Mouse (Mus musculus): ENCODE measurements around the gene Krtap4-6. TPM values are rescaled to one million over a fixed set of nuclear protein-coding genes. Genes with fewer than 3 reads are reported as not detected.
"Not testable (repeated sequence)": the region's sequence is repeated elsewhere in the genome, so short reads cannot be mapped to it uniquely, and the experiment has no call there.

Krtap4-6 gene
- total RNA-seq (2014; rRNA removed): not detected in 2 replicates
- not detected in 2 replicates for polyA plus RNA-seq (2015; fragmentation: Nextera tagmentation; extraction: Ambion mirVana)

GRCm38 (mm10) chr11:99665860-99666259 is at the start of gene Krtap4-6:
Gene Krtap4-6, minus strand, starts transcription at chr11:99665960.
- no peak for TF ChIP-seq CTCF (IDR thresholded peaks at IDR 0.05; ENCODE audit: low read depth)
- DNase-seq (ENCODE audit: low spot score) (no peak), ATAC-seq (no peak)
- Histone ChIP-seq H3K9me3 (ENCODE audit: low read length) (no peaks in the 10 kb centered on the region), H3K4me2 (ENCODE audit: low read depth, low read length) (no peak within 1 kb of the TSS), H3K9ac (replicated peaks; ENCODE audit: low read length) (no peak within 1 kb of the TSS), H3K36me3 (ENCODE audit: insufficient read depth, low read length) (no peaks in the 10 kb centered on the region), H3K27me3 (ENCODE audit: insufficient read depth, low read length) (no peaks in the 10 kb centered on the region), H3K27ac (no peak within 1 kb of the TSS), H3K4me1 (ENCODE audit: insufficient read depth, low read length) (no peaks in the 10 kb centered on the region), H3K4me3 (ENCODE audit: low read length) (no peak within 1 kb of the TSS)

GRCm38 (mm10) chr11:99690463-99690862 is 24.7 kb upstream of the Krtap4-6 start, which contains the start of gene Gm14190:
Gene Gm14190, minus strand, starts transcription at chr11:99690740.
- DNase-seq (ENCODE audit: low spot score): no peak
- no peaks in the 10 kb centered on the region for H3K9me3 ChIP-seq (ENCODE audit: low read length)
- no peak within 1 kb of the TSS for H3K4me3 ChIP-seq (ENCODE audit: low read length)
- no peaks in the 10 kb centered on the region for H3K4me1 ChIP-seq (ENCODE audit: insufficient read depth, low read length)
- H3K36me3 ChIP-seq (ENCODE audit: insufficient read depth, low read length): no peaks in the 10 kb centered on the region
- TF ChIP-seq CTCF (IDR thresholded peaks at IDR 0.05; ENCODE audit: low read depth): no peak
- no peak for ATAC-seq
- H3K4me2 ChIP-seq (ENCODE audit: low read depth, low read length): no peak within 1 kb of the TSS
- WGBS: 93% methylated on average over 1 of the region's 1 CpGs
- no peaks in the 10 kb centered on the region for H3K27me3 ChIP-seq (ENCODE audit: insufficient read depth, low read length)
- H3K9ac ChIP-seq (replicated peaks; ENCODE audit: low read length): no peak within 1 kb of the TSS
- H3K27ac ChIP-seq: no peak within 1 kb of the TSS

GRCm38 (mm10) chr11:99685235-99685634 is 19.5 kb upstream of the Krtap4-6 start:
- not testable (repeated sequence) for H3K9ac ChIP-seq (replicated peaks; ENCODE audit: low read length); DNase-seq (ENCODE audit: low spot score); H3K27ac ChIP-seq; H3K4me3 ChIP-seq (ENCODE audit: low read length); H3K36me3 ChIP-seq (ENCODE audit: insufficient read depth, low read length); H3K4me2 ChIP-seq (ENCODE audit: low read depth, low read length); H3K4me1 ChIP-seq (ENCODE audit: insufficient read depth, low read length); ATAC-seq; H3K9me3 ChIP-seq (ENCODE audit: low read length); H3K27me3 ChIP-seq (ENCODE audit: insufficient read depth, low read length)
- WGBS: 57% methylated on average over 1 of the region's 1 CpGs

- H3K27me3 ChIP-seq (ENCODE audit: insufficient read depth, low read length): no peaks in the 10 kb centered on the region
- ATAC-seq: no peak
- H3K9me3 ChIP-seq (ENCODE audit: low read length): no peaks in the 10 kb centered on the region
- no peaks in the 10 kb centered on the region for H3K4me1 ChIP-seq (ENCODE audit: insufficient read depth, low read length)
- H3K27ac ChIP-seq: no peak overlapping the region
- no peak for DNase-seq (ENCODE audit: low spot score)
- TF ChIP-seq CTCF (IDR thresholded peaks at IDR 0.05; ENCODE audit: low read depth): no peak
- 80% methylated on average over 2 of the region's 2 CpGs for WGBS
- no peaks in the 10 kb centered on the region for H3K36me3 ChIP-seq (ENCODE audit: insufficient read depth, low read length)
- no peak overlapping the region for H3K4me3 ChIP-seq (ENCODE audit: low read length)
- H3K9ac ChIP-seq (replicated peaks; ENCODE audit: low read length): no peak overlapping the region
- no peak overlapping the region for H3K4me2 ChIP-seq (ENCODE audit: low read depth, low read length)
Observed at GRCm38 (mm10) chr11:99683481-99683880, 17.7 kb upstream of the Krtap4-6 start.

- no peak for TF ChIP-seq CTCF (IDR thresholded peaks at IDR 0.05; ENCODE audit: low read depth)
- no peaks in the 10 kb centered on the region for H3K27me3 ChIP-seq (ENCODE audit: insufficient read depth, low read length)
- no peak for ATAC-seq
- no peak for DNase-seq (ENCODE audit: low spot score)
- H3K9me3 ChIP-seq (ENCODE audit: low read length): no peaks in the 10 kb centered on the region
- no peak overlapping the region for H3K4me2 ChIP-seq (ENCODE audit: low read depth, low read length)
- H3K36me3 ChIP-seq (ENCODE audit: insufficient read depth, low read length): no peaks in the 10 kb centered on the region
- 86% methylated on average over 10 of the region's 10 CpGs for WGBS
- H3K27ac ChIP-seq: no peak overlapping the region
- H3K4me1 ChIP-seq (ENCODE audit: insufficient read depth, low read length): no peaks in the 10 kb centered on the region
- no peak overlapping the region for H3K4me3 ChIP-seq (ENCODE audit: low read length)
- H3K9ac ChIP-seq (replicated peaks; ENCODE audit: low read length): no peak overlapping the region
Observed at GRCm38 (mm10) chr11:99662802-99663201, 3.0 kb downstream of the Krtap4-6 start.

- no peak for TF ChIP-seq CTCF (IDR thresholded peaks at IDR 0.05; ENCODE audit: low read depth)
- no peak for DNase-seq (ENCODE audit: low spot score)
- Histone ChIP-seq H3K9me3 (ENCODE audit: low read length) (no peaks in the 10 kb centered on the region), H3K27me3 (ENCODE audit: insufficient read depth, low read length) (no peaks in the 10 kb centered on the region), H3K4me3 (ENCODE audit: low read length) (no peak overlapping the region), H3K27ac (no peak overlapping the region), H3K9ac (replicated peaks; ENCODE audit: low read length) (no peak overlapping the region), H3K4me1 (ENCODE audit: insufficient read depth, low read length) (no peaks in the 10 kb centered on the region), H3K36me3 (ENCODE audit: insufficient read depth, low read length) (no peaks in the 10 kb centered on the region), H3K4me2 (ENCODE audit: low read depth, low read length) (no peak overlapping the region)
- ATAC-seq: no peak
- 88% methylated on average over 4 of the region's 4 CpGs for WGBS
Observed at GRCm38 (mm10) chr11:99659256-99659655, 6.5 kb downstream of the Krtap4-6 start.

- ATAC-seq; H3K27me3 ChIP-seq (ENCODE audit: insufficient read depth, low read length); H3K9me3 ChIP-seq (ENCODE audit: low read length); DNase-seq (ENCODE audit: low spot score); H3K4me1 ChIP-seq (ENCODE audit: insufficient read depth, low read length); H3K4me3 ChIP-seq (ENCODE audit: low read length); H3K4me2 ChIP-seq (ENCODE audit: low read depth, low read length); H3K27ac ChIP-seq; H3K36me3 ChIP-seq (ENCODE audit: insufficient read depth, low read length); H3K9ac ChIP-seq (replicated peaks; ENCODE audit: low read length): not testable (repeated sequence)
- 68% methylated on average over 8 of the region's 10 CpGs for whole genome bisulfite sequencing
Observed at GRCm38 (mm10) chr11:99658467-99659010, 7.2 kb downstream of the Krtap4-6 start, which contains the start of gene Gm11563. Gene Gm11563, minus strand, starts transcription at chr11:99658960.
